Mouse (Mus musculus): ENCODE measurements around the gene Mmp19. TPM values are rescaled to one million over a fixed set of nuclear protein-coding genes. Genes with fewer than 3 reads are reported as not detected.

Mmp19 gene
- total and polyA plus RNA-seq, 3 experiments: 0.08 to 0.36 TPM; not detected in 1

GRCm38 (mm10) chr10:128845516-128845915 lies 54.8 kb downstream of the Mmp19 start (continued):
- TF ChIP-seq HCFC1 (IDR thresholded peaks at IDR 0.05; ENCODE audit: low read depth, low read length): no peak
- TF ChIP-seq TCF12 (IDR thresholded peaks at IDR 0.05; ENCODE audit: low read depth, low read length): no peak
- no peak for TF ChIP-seq TBP (IDR thresholded peaks at IDR 0.05; ENCODE audit: low read depth, low read length)
- peak; percentile 14; the same call in 1 of the 2 replicates for TF ChIP-seq ZC3H11A (IDR thresholded peaks at IDR 0.05; ENCODE audit: low read depth, low read length)
- peak; percentile 81 for TF ChIP-seq ZNF384 (IDR thresholded peaks at IDR 0.05; ENCODE audit: low read depth, low read length)

GRCm38 (mm10) chr10:128846664-128847063 lies 56.0 kb downstream of the Mmp19 start:
- H3K27me3 ChIP-seq (ENCODE audit: control insufficient read depth in 1 of 2, insufficient read depth in 2 of 2, low read length in 2 of 2): no peaks in the 10 kb centered on the region
- TF ChIP-seq USF2 (IDR thresholded peaks at IDR 0.05; ENCODE audit: borderline replicate concordance in 1 of 2, insufficient read depth in 1 of 2, low read depth in 1 of 2, low read length in 2 of 2) (no peak), TCF12 (IDR thresholded peaks at IDR 0.05; ENCODE audit: low read depth, low read length) (no peak; the same call in 1 of the 2 replicates), USF1 (IDR thresholded peaks at IDR 0.05; ENCODE audit: low read depth, low read length) (no peak), POLR2A (IDR thresholded peaks at IDR 0.05; ENCODE audit: control insufficient read depth in 1 of 2, insufficient read depth in 1 of 2, low read depth in 1 of 2, low read length in 2 of 2, poor library complexity in 1 of 2) (no peak), EP300 (IDR thresholded peaks at IDR 0.05; ENCODE audit: low read depth in 1 of 2, low read length in 2 of 2) (no peak), MAFK (IDR thresholded peaks at IDR 0.05; ENCODE audit: borderline replicate concordance, low read depth, low read length) (no peak), ETS1 (IDR thresholded peaks at IDR 0.05; ENCODE audit: low read depth, low read length) (no peak), ZC3H11A (IDR thresholded peaks at IDR 0.05; ENCODE audit: low read depth, low read length) (no peak), GATA1 (IDR thresholded peaks at IDR 0.05; ENCODE audit: low read depth, low read length) (no peak), CTCF (IDR thresholded peaks at IDR 0.05 in 2 of 3, conservative IDR thresholded peaks at IDR 0.05 in 1 of 3; ENCODE audit: control insufficient read depth in 1 of 3, insufficient read depth in 1 of 3, low read depth in 2 of 3, low read length in 3 of 3, poor library complexity in 1 of 3, severe bottlenecking in 1 of 3) (no peak), POLR2AphosphoS2 (IDR thresholded peaks at IDR 0.05; ENCODE audit: low read length) (no peak)
- H3K27ac ChIP-seq (ENCODE audit: control insufficient read depth, low read depth, low read length): no peak overlapping the region
- peaks cover 3 to 65% of the 10 kb centered on the region in 2 experiments for H3K36me3 ChIP-seq (ENCODE audit: control insufficient read depth in 1 of 2, insufficient read depth in 2 of 2, low read length in 2 of 2)
- DNase-seq (ENCODE audit: low read depth, low spot score): peak; percentile 20
- H3K9me3 ChIP-seq (replicated peaks; ENCODE audit: insufficient read depth, low read length): no peaks in the 10 kb centered on the region
- no peak overlapping the region for H3K9ac ChIP-seq (ENCODE audit: control insufficient read depth, low read depth, low read length, poor library complexity, severe bottlenecking)
- H3K79me2 ChIP-seq (ENCODE audit: control insufficient read depth, insufficient read depth, low read length, poor library complexity): no peaks in the 10 kb centered on the region
- no peak overlapping the region for H3K4me3 ChIP-seq (ENCODE audit: control insufficient read depth in 1 of 2, insufficient read depth in 1 of 2, low read depth in 2 of 2, low read length in 2 of 2)
- no peaks in the 10 kb centered on the region; a peak in 1 of 4 replicates for H3K4me1 ChIP-seq (ENCODE audit: control insufficient read depth in 1 of 2, insufficient read depth in 2 of 2, low read length in 2 of 2)

DNA sequence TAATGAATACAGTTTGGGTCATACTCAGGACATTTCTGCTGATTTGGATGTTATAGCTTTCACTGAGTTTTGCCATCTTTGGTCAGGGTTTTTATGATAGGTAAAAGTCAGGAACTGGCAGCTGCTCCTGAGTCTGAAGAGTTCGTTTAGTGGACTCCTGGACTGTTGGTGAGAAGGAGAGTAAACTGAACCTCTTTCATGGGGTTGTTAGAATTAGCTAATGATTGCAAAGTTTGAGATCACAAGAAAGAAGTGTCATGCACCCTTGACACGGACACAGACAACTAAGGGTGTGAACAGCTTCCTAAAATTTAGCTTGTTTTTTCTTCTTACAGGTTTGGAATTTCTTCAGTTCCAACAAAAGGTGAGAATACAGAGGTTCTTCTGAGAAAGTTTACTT lies 57.7 kb downstream of the Mmp19 start:
- H3K79me2 ChIP-seq (ENCODE audit: control insufficient read depth, insufficient read depth, low read length, poor library complexity): no peaks in the 10 kb centered on the region
- DNase-seq (ENCODE audit: low read depth, low spot score): no peak
- H3K36me3 ChIP-seq (ENCODE audit: control insufficient read depth in 1 of 2, insufficient read depth in 2 of 2, low read length in 2 of 2): peaks cover 3 to 64% of the 10 kb centered on the region in 2 experiments
- no peaks in the 10 kb centered on the region for H3K27me3 ChIP-seq (ENCODE audit: control insufficient read depth in 1 of 2, insufficient read depth in 2 of 2, low read length in 2 of 2)
- H3K4me1 ChIP-seq (ENCODE audit: control insufficient read depth in 1 of 2, insufficient read depth in 2 of 2, low read length in 2 of 2): no peaks in the 10 kb centered on the region; a peak in 1 of 4 replicates
- no peak overlapping the region for H3K9ac ChIP-seq (ENCODE audit: control insufficient read depth, low read depth, low read length, poor library complexity, severe bottlenecking)
- no peaks in the 10 kb centered on the region for H3K9me3 ChIP-seq (replicated peaks; ENCODE audit: insufficient read depth, low read length)
- TF ChIP-seq SMC3 (IDR thresholded peaks at IDR 0.05; ENCODE audit: low read depth, low read length) (no peak), GABPA (IDR thresholded peaks at IDR 0.05; ENCODE audit: low read depth, low read length) (no peak), MXI1 (IDR thresholded peaks at IDR 0.05; ENCODE audit: low read depth, low read length) (no peak), KAT2A (conservative IDR thresholded peaks at IDR 0.05; ENCODE audit: low read depth, low read length) (no peak), CTCF (IDR thresholded peaks at IDR 0.05 in 2 of 3, conservative IDR thresholded peaks at IDR 0.05 in 1 of 3; ENCODE audit: control insufficient read depth in 1 of 3, insufficient read depth in 1 of 3, low read depth in 2 of 3, low read length in 3 of 3, poor library complexity in 1 of 3, severe bottlenecking in 1 of 3) (no peak), MYC (IDR thresholded peaks at IDR 0.05; ENCODE audit: low read depth, low read length) (no peak), MEF2A (IDR thresholded peaks at IDR 0.05; ENCODE audit: extremely low read depth, insufficient replicate concordance, low read depth, low read length, poor library complexity, severe bottlenecking) (no peak), ZMIZ1 (IDR thresholded peaks at IDR 0.05; ENCODE audit: low read depth, low read length) (no peak), TBP (IDR thresholded peaks at IDR 0.05; ENCODE audit: low read depth, low read length) (no peak), ETS1 (IDR thresholded peaks at IDR 0.05; ENCODE audit: low read depth, low read length) (no peak), JUND (IDR thresholded peaks at IDR 0.05; ENCODE audit: low read depth, low read length) (no peak), POLR2A (IDR thresholded peaks at IDR 0.05; ENCODE audit: control insufficient read depth in 1 of 2, insufficient read depth in 1 of 2, low read depth in 1 of 2, low read length in 2 of 2, poor library complexity in 1 of 2) (no peak), HCFC1 (IDR thresholded peaks at IDR 0.05; ENCODE audit: low read depth, low read length) (no peak), CHD2 (IDR thresholded peaks at IDR 0.05; ENCODE audit: low read length) (no peak), GATA1 (IDR thresholded peaks at IDR 0.05; ENCODE audit: low read depth, low read length) (no peak)
- no peak overlapping the region for H3K4me3 ChIP-seq (ENCODE audit: control insufficient read depth in 1 of 2, insufficient read depth in 1 of 2, low read depth in 2 of 2, low read length in 2 of 2)
- no peak overlapping the region for H3K27ac ChIP-seq (ENCODE audit: control insufficient read depth, low read depth, low read length)

All from MEL (cell line).